Mouse (Mus musculus): ENCODE data around the gene Clec16a. TPM values are rescaled to one million over a fixed set of nuclear protein-coding genes. Genes with fewer than 3 reads are reported as not detected.

Gene Clec16a
- polyA plus RNA-seq, 1 experiment from 2014 or later = 32.5 TPM

DNA sequence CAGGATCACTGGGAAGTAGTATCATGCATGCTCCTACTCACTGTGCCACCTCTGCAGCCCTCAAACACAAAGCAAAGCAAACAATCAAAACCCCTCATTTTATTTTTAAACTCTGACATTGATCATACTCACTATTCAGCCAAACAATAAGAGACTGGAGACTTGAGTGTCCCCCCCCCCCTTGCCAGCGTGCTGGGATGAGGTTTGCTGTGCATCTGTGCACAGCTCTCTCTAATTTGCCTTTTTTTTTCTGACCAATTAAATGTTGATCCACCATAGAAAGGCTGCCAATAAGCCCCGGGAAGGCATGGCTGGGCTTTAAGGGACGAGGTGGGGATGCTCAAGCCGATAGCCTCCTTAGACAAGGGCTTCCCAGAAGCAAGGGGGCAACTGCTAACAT, 37.7 kb upstream of the Clec16a start:
- Histone ChIP-seq H3K27me3 (ENCODE audit: insufficient read depth, low read length) (no peaks in the 10 kb centered on the region), H3K9ac (ENCODE audit: low read depth, low read length) (no peak overlapping the region), H3K4me2 (ENCODE audit: low read length) (no peak overlapping the region), H3K4me1 (replicated peaks; ENCODE audit: insufficient read depth, low read length) (no peaks in the 10 kb centered on the region), H3K4me3 (replicated peaks; ENCODE audit: low read depth, low read length) (no peak overlapping the region), H3K36me3 (ENCODE audit: insufficient read depth, low read length) (no peaks in the 10 kb centered on the region), H3K27ac (no peak overlapping the region), H3K9me3 (replicated peaks; ENCODE audit: low read length) (no peaks in the 10 kb centered on the region)
- no peak for ATAC-seq (replicated peaks; ENCODE audit: low FRiP score, low read depth)
- no peak for DNase-seq (ENCODE audit: low spot score)
- no peak for TF ChIP-seq CTCF (IDR thresholded peaks at IDR 0.05; ENCODE audit: low read depth)
- 70% methylated on average over 4 of the region's 4 CpGs for WGBS

GRCm38 (mm10) chr16:10508691-10509090, 36.4 kb upstream of the Clec16a start:
- H3K9ac ChIP-seq (ENCODE audit: low read depth, low read length) = no peak overlapping the region
- DNase-seq (ENCODE audit: low spot score) = peak; percentile 54
- ATAC-seq (replicated peaks; ENCODE audit: low FRiP score, low read depth) = peak; percentile 67; the same call in 1 of the 2 replicates
- WGBS = 44% methylated on average over 6 of the region's 6 CpGs
- no peaks in the 10 kb centered on the region for H3K4me1 ChIP-seq (replicated peaks; ENCODE audit: insufficient read depth, low read length)
- no peak overlapping the region for H3K4me3 ChIP-seq (replicated peaks; ENCODE audit: low read depth, low read length)
- no peak overlapping the region for H3K27ac ChIP-seq
- no peaks in the 10 kb centered on the region for H3K36me3 ChIP-seq (ENCODE audit: insufficient read depth, low read length)
- no peaks in the 10 kb centered on the region for H3K27me3 ChIP-seq (ENCODE audit: insufficient read depth, low read length)
- no peaks in the 10 kb centered on the region for H3K9me3 ChIP-seq (replicated peaks; ENCODE audit: low read length)
- no peak for TF ChIP-seq CTCF (IDR thresholded peaks at IDR 0.05; ENCODE audit: low read depth)
- H3K4me2 ChIP-seq (ENCODE audit: low read length) = no peak overlapping the region

DNA sequence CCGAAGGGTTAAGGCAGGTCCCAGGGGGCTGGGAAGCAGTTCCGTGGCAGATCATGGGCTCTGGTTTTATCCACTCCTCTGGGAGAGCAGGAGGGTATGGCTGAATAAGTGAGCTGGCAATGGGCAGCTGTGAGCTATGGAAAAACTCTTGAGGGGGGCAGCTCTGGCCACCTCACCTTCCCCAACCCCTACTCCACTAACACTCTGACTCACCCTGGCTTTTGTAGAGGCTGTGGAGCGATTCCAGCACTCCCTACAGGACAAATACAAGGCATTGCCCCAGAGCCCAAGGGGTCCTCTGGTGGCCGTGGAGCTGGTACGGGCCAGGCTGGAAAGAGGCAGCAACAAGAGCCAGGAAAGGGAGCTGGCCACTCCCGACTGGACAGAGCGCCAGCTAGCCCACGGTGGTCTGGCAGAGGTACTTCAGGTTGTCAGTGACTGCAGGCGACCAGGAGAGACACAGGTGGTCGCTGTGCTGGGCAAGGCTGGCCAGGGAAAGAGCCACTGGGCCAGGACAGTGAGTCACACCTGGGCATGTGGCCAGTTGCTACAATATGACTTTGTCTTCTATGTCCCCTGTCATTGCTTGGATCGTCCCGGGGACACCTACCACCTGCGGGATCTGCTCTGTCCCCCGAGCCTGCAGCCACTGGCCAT, 34.5 kb upstream of the Clec16a start:
- H3K27me3 ChIP-seq (ENCODE audit: insufficient read depth, low read length) = no peaks in the 10 kb centered on the region
- no peaks in the 10 kb centered on the region for H3K9me3 ChIP-seq (replicated peaks; ENCODE audit: low read length)
- DNase-seq (ENCODE audit: low spot score) (peak; percentile 22), ATAC-seq (replicated peaks; ENCODE audit: low FRiP score, low read depth) (peak; percentile 62)
- no peak overlapping the region for H3K9ac ChIP-seq (ENCODE audit: low read depth, low read length)
- H3K27ac ChIP-seq = no peak overlapping the region
- no peaks in the 10 kb centered on the region for H3K4me1 ChIP-seq (replicated peaks; ENCODE audit: insufficient read depth, low read length)
- H3K36me3 ChIP-seq (ENCODE audit: insufficient read depth, low read length) = no peaks in the 10 kb centered on the region
- peak; percentile 27; the same call in 1 of the 2 replicates for TF ChIP-seq CTCF (IDR thresholded peaks at IDR 0.05; ENCODE audit: low read depth)
- 53% methylated on average over 14 of the region's 14 CpGs for WGBS
- H3K4me3 ChIP-seq (replicated peaks; ENCODE audit: low read depth, low read length) = no peak overlapping the region
- H3K4me2 ChIP-seq (ENCODE audit: low read length) = no peak overlapping the region

DNA sequence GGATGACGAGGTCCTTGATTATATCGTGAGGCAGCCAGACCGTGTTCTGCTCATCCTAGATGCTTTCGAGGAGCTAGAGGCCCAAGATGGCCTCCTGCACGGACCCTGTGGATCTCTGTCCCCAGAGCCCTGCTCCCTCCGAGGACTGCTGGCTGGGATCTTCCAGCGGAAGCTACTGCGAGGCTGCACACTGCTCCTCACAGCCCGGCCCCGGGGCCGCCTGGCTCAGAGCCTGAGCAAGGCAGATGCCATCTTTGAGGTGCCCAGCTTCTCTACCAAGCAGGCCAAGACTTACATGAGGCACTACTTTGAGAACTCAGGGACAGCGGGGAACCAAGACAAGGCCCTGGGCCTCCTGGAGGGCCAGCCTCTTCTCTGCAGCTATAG, 34.0 kb upstream of the Clec16a start:
- no peak for TF ChIP-seq CTCF (IDR thresholded peaks at IDR 0.05; ENCODE audit: low read depth)
- Histone ChIP-seq H3K4me3 (replicated peaks; ENCODE audit: low read depth, low read length) (no peak overlapping the region), H3K4me2 (ENCODE audit: low read length) (no peak overlapping the region), H3K27ac (no peak overlapping the region), H3K4me1 (replicated peaks; ENCODE audit: insufficient read depth, low read length) (no peaks in the 10 kb centered on the region), H3K9me3 (replicated peaks; ENCODE audit: low read length) (no peaks in the 10 kb centered on the region), H3K36me3 (ENCODE audit: insufficient read depth, low read length) (no peaks in the 10 kb centered on the region), H3K9ac (ENCODE audit: low read depth, low read length) (0 out of 2 replicates have a peak overlapping the region, but pooled peaks have one; percentile 13), H3K27me3 (ENCODE audit: insufficient read depth, low read length) (no peaks in the 10 kb centered on the region)
- 87% methylated on average over 12 of the region's 12 CpGs for WGBS
- no peak for ATAC-seq (replicated peaks; ENCODE audit: low FRiP score, low read depth)
- DNase-seq (ENCODE audit: low spot score) = no peak

GRCm38 (mm10) chr16:10515953-10516572, 29.1 kb upstream of the Clec16a start:
- no peak for TF ChIP-seq CTCF (IDR thresholded peaks at IDR 0.05; ENCODE audit: low read depth)
- H3K27me3 ChIP-seq (ENCODE audit: insufficient read depth, low read length) = no peaks in the 10 kb centered on the region
- ATAC-seq (replicated peaks; ENCODE audit: low FRiP score, low read depth) (no peak), DNase-seq (ENCODE audit: low spot score) (no peak)
- H3K4me1 ChIP-seq (replicated peaks; ENCODE audit: insufficient read depth, low read length) = no peaks in the 10 kb centered on the region
- H3K9me3 ChIP-seq (replicated peaks; ENCODE audit: low read length) = no peaks in the 10 kb centered on the region
- no peak overlapping the region for H3K9ac ChIP-seq (ENCODE audit: low read depth, low read length)
- H3K27ac ChIP-seq = no peak overlapping the region
- no peaks in the 10 kb centered on the region for H3K36me3 ChIP-seq (ENCODE audit: insufficient read depth, low read length)
- no peak overlapping the region for H3K4me3 ChIP-seq (replicated peaks; ENCODE audit: low read depth, low read length)
- no peak overlapping the region for H3K4me2 ChIP-seq (ENCODE audit: low read length)
- 88% methylated on average over 12 of the region's 12 CpGs for WGBS

DNA sequence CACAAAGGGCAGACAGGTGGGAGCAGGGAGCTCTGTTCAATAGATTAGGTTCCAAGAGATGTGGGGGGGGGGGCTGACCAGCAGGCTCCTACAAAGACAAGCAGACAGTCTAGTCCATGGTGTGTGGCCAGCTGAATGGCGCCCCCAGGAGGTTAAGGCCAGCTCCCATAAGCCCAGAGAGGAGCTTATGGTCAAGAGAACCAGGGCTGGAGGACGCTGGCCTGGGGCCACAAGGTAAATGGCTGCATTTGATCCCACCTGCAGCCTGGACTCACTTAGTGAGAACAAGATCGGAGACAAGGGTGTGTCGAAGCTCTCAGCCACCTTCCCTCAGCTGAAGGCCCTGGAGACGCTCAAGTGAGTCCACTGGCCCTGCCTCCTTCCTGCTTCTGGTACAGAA, 27.1 kb upstream of the Clec16a start:
- H3K27me3 ChIP-seq (ENCODE audit: insufficient read depth, low read length) = no peaks in the 10 kb centered on the region
- 53% methylated on average over 5 of the region's 5 CpGs for WGBS
- no peaks in the 10 kb centered on the region for H3K4me1 ChIP-seq (replicated peaks; ENCODE audit: insufficient read depth, low read length)
- DNase-seq (ENCODE audit: low spot score) (no peak), ATAC-seq (replicated peaks; ENCODE audit: low FRiP score, low read depth) (no peak)
- peak; percentile 37; the same call in 1 of the 2 replicates for TF ChIP-seq CTCF (IDR thresholded peaks at IDR 0.05; ENCODE audit: low read depth)
- no peaks in the 10 kb centered on the region for H3K36me3 ChIP-seq (ENCODE audit: insufficient read depth, low read length)
- H3K9ac ChIP-seq (ENCODE audit: low read depth, low read length) = no peak overlapping the region
- no peak overlapping the region for H3K4me2 ChIP-seq (ENCODE audit: low read length)
- H3K4me3 ChIP-seq (replicated peaks; ENCODE audit: low read depth, low read length) = no peak overlapping the region
- H3K27ac ChIP-seq = no peak overlapping the region
- no peaks in the 10 kb centered on the region for H3K9me3 ChIP-seq (replicated peaks; ENCODE audit: low read length)

Data from kidney, postnatal 0 days (tissue).